Mouse (Mus musculus) spleen, postnatal 14 days (tissue): Measurements from ENCODE around the gene Mageb16.

ENCODE experiments used
- DNase-seq, 2 experiments: peaks; one replicate each; pipeline ENCODE4 v3.0.0; 2021 to 2022; ENCODE audit warnings: low spot score in 2 of 2

Mageb16 gene

DNA sequence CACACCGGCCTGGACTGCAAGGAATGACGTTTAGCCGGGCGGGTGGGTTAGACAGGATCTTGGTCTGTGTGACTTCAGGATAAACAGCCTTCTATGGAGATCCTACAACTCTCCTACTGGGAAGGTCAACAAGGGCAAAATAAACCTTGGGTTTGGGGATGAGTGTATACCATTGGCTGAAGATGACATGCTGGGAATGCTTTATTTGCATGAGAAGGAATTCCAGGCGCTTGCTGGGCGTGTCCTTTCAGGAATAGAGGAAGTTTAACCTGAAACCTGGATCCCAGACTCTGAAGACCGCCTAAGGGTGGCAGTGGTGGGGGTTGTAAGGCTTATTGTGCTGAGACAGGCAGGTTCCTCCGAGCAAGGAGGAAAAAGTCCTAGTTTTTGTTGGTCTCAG lies at the start of gene Mageb16:
Mageb16 (minus strand) TSS at position 25 of the 400 bp plus-strand sequence.
- no peak for DNase-seq

DNA sequence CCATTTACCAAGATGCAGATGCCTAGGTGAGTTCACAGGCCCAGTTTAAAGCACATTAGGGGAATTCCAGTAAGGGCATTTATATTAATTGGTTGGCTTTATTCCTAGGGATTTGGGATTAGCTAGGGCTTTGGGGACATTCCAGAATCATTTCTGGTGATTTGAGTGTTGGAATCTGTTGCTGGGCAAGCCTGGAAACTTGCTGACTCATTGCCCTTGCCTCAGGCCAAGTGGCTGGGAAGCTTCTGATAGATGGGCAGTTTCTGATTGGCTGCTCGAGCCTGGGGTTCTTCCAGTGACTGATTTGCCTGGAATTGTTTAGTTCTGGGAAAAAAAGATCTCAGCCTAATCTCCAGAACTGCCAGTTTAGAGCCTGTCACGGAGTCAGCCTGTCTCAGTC lies 20.1 kb downstream of the Mageb16 start:
- DNase-seq = no peak

DNA sequence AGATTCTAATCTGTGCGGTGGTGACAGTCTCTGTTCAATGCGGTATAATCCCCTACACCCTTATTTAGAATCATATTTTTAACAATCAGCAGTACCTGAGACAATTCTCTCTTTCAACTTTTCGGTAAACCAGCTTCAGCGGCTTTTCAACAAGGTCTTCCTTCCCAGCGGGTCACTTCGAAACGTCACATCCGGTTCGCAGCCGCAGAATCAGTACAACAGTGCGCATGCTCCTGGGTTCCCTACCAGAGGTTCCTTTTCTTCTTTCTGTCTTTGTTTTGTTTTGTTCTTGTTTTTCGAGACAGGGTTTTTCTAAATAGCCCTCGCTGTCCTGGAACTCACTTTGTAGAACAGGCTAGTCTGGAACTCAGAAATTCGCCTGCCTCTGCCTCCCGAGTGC lies 35.8 kb downstream of the Mageb16 start:
- DNase-seq = no peak

DNA sequence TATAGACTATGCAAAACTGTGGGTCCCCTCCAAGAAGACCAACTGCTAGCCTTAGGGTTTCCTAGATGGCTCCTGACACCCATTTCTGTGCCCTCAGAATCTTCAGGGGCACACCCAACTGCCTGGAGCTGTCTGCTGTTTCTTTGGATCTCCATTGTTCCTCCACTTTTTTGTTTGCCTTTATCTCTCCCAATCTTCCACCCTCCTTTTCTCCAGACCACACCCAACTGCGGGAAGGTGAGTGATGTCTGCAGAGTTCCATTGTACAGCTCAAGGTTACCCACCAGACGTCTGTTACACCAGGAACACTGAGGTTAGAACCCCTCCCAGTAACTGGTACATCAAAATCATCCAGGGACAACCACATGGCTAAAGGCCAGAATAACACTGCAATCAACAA lies 64.8 kb downstream of the Mageb16 start:
- DNase-seq = no peak
